Mouse (Mus musculus) kidney, postnatal 10 days (tissue): ENCODE measurements at regions not wholly inside any gene's neighbourhood (a gene's known extent, or its start where the extent isn't known, plus 50 kb on each side); places are given as distances from the start of the nearest gene placed in this dataset.
"Not testable (repeated sequence)": the region's sequence is repeated elsewhere in the genome, so short reads cannot be mapped to it uniquely, and the experiment has no call there.

Source experiments
- DNase-seq: peaks from one replicate; pipeline ENCODE4 v3.0.0; 2021; ENCODE audit warnings: mixed read lengths

- peak; percentile 22 for DNase-seq
Measured at GRCm38 (mm10) chr12:71627421-71628339, 203.2 kb upstream of the Daam1 start.

- DNase-seq: no peak
Measured at GRCm38 (mm10) chr12:71628340-71628738, 202.5 kb upstream of the Daam1 start.

DNA sequence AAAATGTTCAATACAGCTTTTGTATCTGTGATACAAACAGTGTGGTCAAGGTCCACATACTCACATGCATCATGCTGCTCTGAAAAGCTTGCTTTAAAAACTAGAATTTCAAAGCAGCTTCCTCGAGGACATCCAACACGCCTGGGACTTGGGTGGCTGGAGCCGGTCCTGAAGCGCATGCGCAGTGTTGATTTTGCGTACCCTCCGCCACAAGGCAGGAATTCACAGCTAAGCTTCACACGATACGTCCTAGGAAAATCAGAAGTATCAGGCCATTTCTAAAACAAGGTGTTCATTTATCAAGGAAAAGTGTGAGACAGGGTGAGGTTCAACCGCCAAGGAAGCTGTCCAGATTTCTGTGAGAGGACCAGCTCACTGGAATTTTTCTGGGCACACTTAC is 202.1 kb upstream of the Daam1 start:
- DNase-seq: no peak

- no peak for DNase-seq
Measured at GRCm38 (mm10) chr12:71630386-71630785, 200.5 kb upstream of the Daam1 start.

GRCm38 (mm10) chr12:71636300-71636699 is 194.6 kb upstream of the Daam1 start:
- DNase-seq: no peak

DNA sequence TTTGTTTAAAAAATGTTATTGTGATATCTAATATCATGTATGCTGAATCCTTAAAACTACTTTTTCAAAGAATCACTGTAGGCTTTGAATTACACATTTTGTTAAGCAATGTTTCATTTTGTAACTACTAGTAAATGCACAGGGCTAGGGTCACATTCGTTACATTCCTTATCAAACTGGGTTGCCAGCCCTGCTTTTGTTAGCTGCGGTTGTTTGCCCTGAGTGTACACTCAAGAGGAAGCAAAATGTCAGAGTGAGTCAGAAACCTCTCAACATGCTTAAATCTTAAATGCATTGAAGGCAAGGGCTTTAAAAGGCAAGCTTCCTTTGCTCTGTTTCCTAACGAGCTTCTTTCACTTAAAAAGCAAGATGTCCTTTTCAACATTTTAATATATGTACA is 193.6 kb upstream of the Daam1 start:
- DNase-seq: no peak

DNA sequence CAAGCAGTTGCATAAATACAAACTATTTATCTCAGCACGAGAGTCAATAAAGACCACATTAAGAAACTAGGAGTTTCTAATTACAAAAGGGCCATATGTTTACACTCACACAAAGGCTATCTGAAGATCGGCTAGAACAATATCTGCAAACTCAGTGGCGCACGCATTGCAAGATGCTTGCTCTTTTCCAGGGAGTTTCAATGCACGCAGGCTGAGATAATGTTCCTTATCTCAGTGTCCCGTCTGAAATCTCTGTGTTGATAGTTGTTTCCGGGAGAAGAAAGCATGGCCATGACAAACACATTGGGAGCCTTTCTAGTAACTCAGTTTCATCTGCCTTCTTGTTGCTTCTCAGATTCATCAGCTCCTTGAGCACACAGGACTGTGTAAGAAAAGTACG is 192.6 kb upstream of the Daam1 start:
- DNase-seq: no peak

- DNase-seq: peak; percentile 52
Measured at GRCm38 (mm10) chr12:71640058-71640501, 190.8 kb upstream of the Daam1 start.

DNA sequence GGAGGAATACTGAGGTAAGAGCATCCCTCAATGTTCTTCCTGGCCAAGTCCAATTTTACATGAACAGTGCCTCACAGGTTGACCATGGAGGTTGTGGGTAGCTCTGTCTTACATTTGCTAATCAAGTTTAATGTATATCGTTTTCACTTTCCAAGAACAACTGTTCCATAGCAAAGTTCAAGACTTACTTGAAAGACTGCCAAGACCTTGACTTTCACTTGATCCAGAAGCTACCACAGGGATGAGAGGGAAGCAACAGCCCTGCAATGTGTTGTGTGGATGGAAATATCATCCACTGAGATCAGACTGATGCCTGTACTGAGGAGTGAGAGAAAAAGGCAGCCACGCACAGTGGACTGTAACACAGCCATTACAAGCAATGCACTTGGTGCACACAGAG is 189.4 kb upstream of the Daam1 start:
- no peak for DNase-seq

DNA sequence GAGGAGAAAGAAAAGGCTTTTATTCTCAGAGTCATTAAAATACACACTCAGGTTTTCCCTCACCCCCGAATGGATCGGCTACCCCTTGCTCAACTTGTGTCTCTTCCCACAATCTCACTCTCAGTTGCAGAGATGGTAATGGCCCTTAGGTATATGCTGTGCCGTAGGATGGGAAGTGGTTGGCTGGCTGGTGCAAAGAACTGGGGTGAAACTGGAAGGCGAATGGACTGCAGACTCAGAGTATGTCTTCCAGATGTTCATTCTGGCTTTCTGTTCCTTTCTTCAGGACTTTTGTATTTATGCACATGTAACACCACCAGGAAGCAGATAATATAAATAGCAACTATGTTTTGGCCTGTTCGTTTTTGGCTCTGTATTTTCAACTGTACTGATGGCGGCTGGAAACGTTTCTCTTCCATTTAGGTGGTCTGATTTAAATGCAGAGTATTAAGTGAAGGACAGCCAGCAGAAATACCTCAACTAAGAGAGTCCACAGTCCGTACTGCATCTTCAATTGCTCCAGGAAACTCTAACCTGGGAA is 188.0 kb upstream of the Daam1 start:
- DNase-seq: no peak

DNA sequence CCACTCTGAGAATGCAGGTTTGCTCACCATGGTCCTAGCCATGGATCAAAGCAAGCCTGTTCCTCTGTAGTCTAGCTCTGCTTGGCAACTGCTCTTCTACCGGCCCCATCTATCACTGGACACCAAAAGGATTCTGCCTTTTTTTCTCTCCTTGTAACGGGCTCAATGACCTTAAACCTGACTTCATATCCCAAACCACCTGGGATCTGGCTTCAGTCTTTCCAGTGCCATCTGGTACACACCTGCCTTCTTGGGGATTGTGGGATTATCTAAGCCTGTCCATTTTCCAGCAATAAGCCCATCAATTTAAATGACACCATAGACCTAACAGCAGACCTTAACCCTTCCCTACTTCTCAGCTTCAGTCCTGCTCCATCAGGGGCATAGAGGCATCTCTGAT is 179.6 kb upstream of the Daam1 start:
- DNase-seq: no peak

GRCm38 (mm10) chr12:71693346-71694038 is 137.4 kb upstream of the Daam1 start:
- peak; percentile 39 for DNase-seq

DNA sequence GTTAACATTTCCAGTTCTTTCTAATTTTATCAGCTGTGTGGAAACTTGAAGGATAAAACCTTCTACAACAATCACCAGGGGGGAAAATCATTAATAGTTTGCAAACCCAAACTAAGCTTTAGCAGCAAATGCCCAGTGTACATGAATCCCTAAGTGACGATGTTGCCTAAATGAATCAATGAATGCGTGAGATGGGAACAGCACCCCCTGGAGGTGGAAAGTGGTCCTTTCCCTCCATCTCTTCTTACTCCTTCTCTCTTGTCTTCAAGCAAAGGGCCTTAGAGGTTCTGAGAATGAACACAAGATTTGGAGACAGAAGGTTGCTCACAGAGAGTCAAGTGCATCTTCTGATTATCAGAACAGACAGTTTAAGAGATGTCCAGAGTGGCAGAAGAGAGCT is 129.1 kb upstream of the Daam1 start:
- DNase-seq: peak; percentile 46

- DNase-seq: no peak
Measured at GRCm38 (mm10) chr12:71702181-71702580, 128.7 kb upstream of the Daam1 start.

DNA sequence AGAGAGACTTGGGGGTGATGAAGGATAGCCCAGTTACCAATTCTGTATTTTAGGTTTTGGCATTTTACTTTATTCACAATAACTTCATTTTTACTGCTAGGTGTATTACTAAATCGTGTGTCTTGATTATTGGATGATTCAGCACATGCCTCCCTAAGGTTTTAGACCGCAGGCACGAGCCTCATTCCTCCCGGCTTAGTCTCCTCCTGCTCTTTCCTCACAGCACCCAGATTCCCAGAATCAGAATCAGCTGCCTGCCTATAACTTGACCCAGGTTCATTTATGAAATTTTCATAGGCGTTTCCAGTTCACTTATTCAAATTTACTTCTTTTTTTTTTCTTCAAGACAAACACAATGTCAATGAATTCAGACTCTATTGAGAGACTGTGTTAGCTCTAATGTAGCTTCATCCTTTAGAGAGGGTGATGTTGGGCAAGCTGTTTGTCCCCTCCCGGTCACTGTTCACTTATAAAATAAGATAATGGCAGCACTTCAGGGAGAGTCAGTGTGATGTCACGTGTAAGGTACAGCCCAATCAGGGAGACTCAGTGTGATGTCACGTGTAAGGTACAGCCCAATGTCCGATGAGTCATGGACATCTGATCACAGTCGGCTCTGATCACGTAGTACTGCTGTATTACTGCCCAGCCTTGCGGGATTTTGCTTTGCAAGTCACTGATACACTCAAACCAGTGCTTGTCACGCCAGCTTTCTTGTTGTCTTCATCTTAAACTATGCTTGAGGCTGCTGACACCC is 127.6 kb upstream of the Daam1 start:
- no peak for DNase-seq

DNA sequence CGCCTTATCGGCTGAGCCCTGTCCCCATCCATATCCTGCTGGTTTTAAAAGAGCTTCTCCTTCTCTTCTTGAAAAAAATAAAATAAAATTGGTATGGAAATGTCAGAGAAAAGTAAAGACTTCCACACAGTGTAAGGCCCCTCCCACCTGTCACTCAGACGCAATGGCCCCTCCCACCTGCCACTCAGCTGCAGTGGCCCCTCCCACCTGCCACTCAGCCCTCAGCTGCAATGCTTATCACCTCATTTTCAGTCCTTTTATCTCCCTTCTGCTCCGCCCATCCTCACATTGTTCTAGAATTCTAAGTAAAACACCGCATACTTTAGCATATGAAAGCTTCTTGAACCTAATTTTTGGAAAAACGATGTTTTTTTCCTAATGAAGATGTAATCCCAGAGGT is 126.4 kb upstream of the Daam1 start:
- no peak for DNase-seq

GRCm38 (mm10) chr12:71707727-71708369 is 123.0 kb upstream of the Daam1 start:
- peak; percentile 77 for DNase-seq

GRCm38 (mm10) chr12:71714606-71715005 is 116.3 kb upstream of the Daam1 start:
- no peak for DNase-seq

DNA sequence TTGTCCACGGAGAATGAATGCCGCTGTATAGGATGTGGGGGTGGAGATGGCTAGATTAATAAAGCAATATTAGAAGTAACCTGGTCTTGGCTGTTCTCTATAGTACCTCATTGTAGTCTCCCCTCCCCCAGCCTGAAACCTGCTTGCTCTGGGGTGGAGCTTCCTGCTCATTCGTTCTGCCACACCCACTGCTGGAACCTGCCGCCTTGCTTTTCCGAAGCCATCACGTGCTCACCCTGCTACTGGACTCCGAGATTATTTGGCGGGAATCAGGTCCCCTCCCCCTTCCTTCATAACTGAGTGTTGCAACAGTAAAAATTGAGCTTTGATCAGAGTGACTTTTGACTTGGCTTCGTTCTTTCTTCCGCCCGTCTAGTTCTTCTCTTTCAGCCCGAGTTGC is 112.5 kb upstream of the Daam1 start:
- DNase-seq: not testable (repeated sequence)

DNA sequence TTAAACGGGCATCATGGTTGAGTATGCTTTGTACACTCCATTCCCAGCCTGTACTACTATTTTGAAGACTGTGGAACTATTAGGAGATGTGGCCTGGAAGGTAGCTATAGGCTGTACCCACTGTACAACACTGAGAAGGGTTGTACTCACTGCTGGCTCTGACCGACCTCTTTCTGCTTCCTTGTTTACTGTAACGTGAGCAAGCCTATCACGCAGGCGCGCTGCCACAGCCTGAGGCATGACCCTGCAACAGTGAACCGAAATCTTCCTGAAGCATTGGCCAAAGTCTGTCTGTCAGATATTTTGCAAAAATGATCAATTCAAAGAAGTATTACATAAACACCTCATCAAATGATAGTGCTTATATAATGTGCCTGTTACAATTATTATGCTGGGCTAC is 112.0 kb upstream of the Daam1 start:
- DNase-seq: no peak

- no peak for DNase-seq
Measured at GRCm38 (mm10) chr12:71725140-71725539, 105.7 kb upstream of the Daam1 start.

GRCm38 (mm10) chr12:71725713-71726336 is 105.1 kb upstream of the Daam1 start:
- DNase-seq: no peak
